Mouse (Mus musculus): Measurements from ENCODE around the gene Galnt12. TPM values are rescaled to one million over a fixed set of nuclear protein-coding genes. Genes with fewer than 3 reads are reported as not detected.
A peak's percentile ranks its signal among the peaks of the same experiment; 100 is the strongest.
"Not testable (repeated sequence)": the region's sequence is repeated elsewhere in the genome, so short reads cannot be mapped to it uniquely, and the experiment has no call there.

Galnt12 gene
- under 1 TPM; 0.29 to 0.35 TPM for total RNA-seq (2021)
- long read RNA-seq, experiment 1: 0 reads
- long read RNA-seq, experiment 2, partial matches to known transcripts: 0 of 2 reads
- long read RNA-seq, experiment 2, other reads (novel, unspliced or antisense): 0 of 2 reads

GRCm38 (mm10) chr4:47091493-47092386 is at the start of gene Galnt12:
TSS of gene Galnt12 (plus strand) at chr4:47091909.
- intact Hi-C loops (cut with DNase I; ENCODE audit: low total_unique reads): no loop called here
- DNase-seq: no peak

- DNase-seq: no peak
- intact Hi-C loops (cut with DNase I; ENCODE audit: low total_unique reads): no loop called here
These were observed 47.8 kb upstream of the Galnt12 start for GRCm38 (mm10) chr4:47043866-47044265.

- intact Hi-C loops (cut with DNase I; ENCODE audit: low total_unique reads): no loop called here
- DNase-seq: no peak
These were observed 44.7 kb upstream of the Galnt12 start for GRCm38 (mm10) chr4:47046974-47047373.

GRCm38 (mm10) chr4:47047765-47048164 is 43.9 kb upstream of the Galnt12 start:
- intact Hi-C loops (cut with DNase I; ENCODE audit: low total_unique reads): no loop called here
- DNase-seq: no peak

GRCm38 (mm10) chr4:47049216-47049615 is 42.5 kb upstream of the Galnt12 start:
- intact Hi-C loops (cut with DNase I; ENCODE audit: low total_unique reads): no loop called here

GRCm38 (mm10) chr4:47050167-47050566 is 41.5 kb upstream of the Galnt12 start:
- intact Hi-C loops (cut with DNase I; ENCODE audit: low total_unique reads): no loop called here
- peak; percentile 85 for DNase-seq

More at GRCm38 (mm10) chr4:47049216-47049615, 42.5 kb upstream of the Galnt12 start:
- DNase-seq: no peak

GRCm38 (mm10) chr4:47050642-47051381 is 40.9 kb upstream of the Galnt12 start:
- DNase-seq: no peak

GRCm38 (mm10) chr4:47051905-47052304 is 39.8 kb upstream of the Galnt12 start:
- intact Hi-C loops (cut with DNase I; ENCODE audit: low total_unique reads): no loop called here
- no peak for DNase-seq

More at GRCm38 (mm10) chr4:47050642-47051381, 40.9 kb upstream of the Galnt12 start:
- intact Hi-C loops (cut with DNase I; ENCODE audit: low total_unique reads): no loop called here

- DNase-seq; intact Hi-C loops (cut with DNase I; ENCODE audit: low total_unique reads): not testable (repeated sequence)
These were observed 36.5 kb upstream of the Galnt12 start for GRCm38 (mm10) chr4:47055170-47055569.

- intact Hi-C loops (cut with DNase I; ENCODE audit: low total_unique reads): no loop called here
These were observed 36.1 kb upstream of the Galnt12 start for GRCm38 (mm10) chr4:47055570-47056080.

GRCm38 (mm10) chr4:47056791-47057509 is 34.8 kb upstream of the Galnt12 start, which contains the start of gene Anks6:
TSS of gene Anks6 (minus strand) at chr4:47057427.
- intact Hi-C loops (cut with DNase I; ENCODE audit: low total_unique reads): no loop called here
- peak; percentile 82 for DNase-seq

More at GRCm38 (mm10) chr4:47055570-47056080, 36.1 kb upstream of the Galnt12 start:
- no peak for DNase-seq

- intact Hi-C loops (cut with DNase I; ENCODE audit: low total_unique reads): no loop called here
- no peak for DNase-seq
These were observed 34.0 kb upstream of the Galnt12 start for GRCm38 (mm10) chr4:47057510-47058325.

- intact Hi-C loops (cut with DNase I; ENCODE audit: low total_unique reads): no loop called here
- no peak for DNase-seq
These were observed 30.8 kb upstream of the Galnt12 start for GRCm38 (mm10) chr4:47060900-47061299.

GRCm38 (mm10) chr4:47075054-47075453 is 16.7 kb upstream of the Galnt12 start:
- no peak for DNase-seq
- intact Hi-C loops (cut with DNase I; ENCODE audit: low total_unique reads): no loop called here

GRCm38 (mm10) chr4:47079997-47080646 is 11.6 kb upstream of the Galnt12 start:
- no peak for DNase-seq
- intact Hi-C loops (cut with DNase I; ENCODE audit: low total_unique reads): no loop called here

GRCm38 (mm10) chr4:47080647-47081010 is 11.1 kb upstream of the Galnt12 start:
- intact Hi-C loops (cut with DNase I; ENCODE audit: low total_unique reads): no loop called here
- no peak for DNase-seq

GRCm38 (mm10) chr4:47083824-47084223 is 7.9 kb upstream of the Galnt12 start:
- intact Hi-C loops (cut with DNase I; ENCODE audit: low total_unique reads): no loop called here
- no peak for DNase-seq

GRCm38 (mm10) chr4:47088671-47089070 is 3.0 kb upstream of the Galnt12 start:
- intact Hi-C loops (cut with DNase I; ENCODE audit: low total_unique reads): no loop called here
- no peak for DNase-seq
